Mouse (Mus musculus): Measurements from ENCODE around the gene Rbm26. TPM values are rescaled to one million over a fixed set of nuclear protein-coding genes. Genes with fewer than 3 reads are reported as not detected.

The Rbm26 gene
- polyA plus RNA-seq (2015; fragmentation: Nextera tagmentation; extraction: Ambion mirVana), result 15.2 and 15.6 TPM in 2 replicates

GRCm38 (mm10) chr14:105177238-105177693, at the start of gene Rbm26:
Gene Rbm26, minus strand, starts transcription at chr14:105177327.
- peak; percentile 95 for DNase-seq (ENCODE audit: low spot score)
- peak within 1 kb of the TSS; percentile 99 for H3K9ac ChIP-seq (ENCODE audit: low read length)
- 1% methylated on average over 28 of the region's 28 CpGs for WGBS
- H3K4me3 ChIP-seq (ENCODE audit: low read depth, low read length), result peak within 1 kb of the TSS; percentile 95
- peaks cover 6% of the 10 kb centered on the region for H3K4me1 ChIP-seq (replicated peaks; ENCODE audit: control insufficient read depth, insufficient read depth)
- peak within 1 kb of the TSS; percentile 77 for H3K4me2 ChIP-seq (replicated peaks; ENCODE audit: low read depth)
- no peaks in the 10 kb centered on the region for H3K36me3 ChIP-seq (ENCODE audit: control insufficient read depth, insufficient read depth, low read length)
- TF ChIP-seq EP300 (optimal IDR thresholded peaks at IDR 0.05), result peak; percentile 98
- no peak for TF ChIP-seq CTCF (IDR thresholded peaks at IDR 0.05; ENCODE audit: low read depth)
- no peaks in the 10 kb centered on the region for H3K27me3 ChIP-seq (ENCODE audit: control insufficient read depth, insufficient read depth, low read length)
- ATAC-seq (ENCODE audit: low FRiP score, low TSS enrichment), result peak; percentile 99
- peak within 1 kb of the TSS; percentile 93 for H3K27ac ChIP-seq (replicated peaks)
- H3K9me3 ChIP-seq (ENCODE audit: control insufficient read depth, low read length), result no peaks in the 10 kb centered on the region

- TF ChIP-seq EP300 (optimal IDR thresholded peaks at IDR 0.05), result no peak
- TF ChIP-seq CTCF (IDR thresholded peaks at IDR 0.05; ENCODE audit: low read depth), result peak; percentile 24; the same call in 1 of the 2 replicates
- DNase-seq (ENCODE audit: low spot score) (no peak), ATAC-seq (ENCODE audit: low FRiP score, low TSS enrichment) (no peak)
- 83% methylated on average over 4 of the region's 4 CpGs for WGBS
- Histone ChIP-seq H3K4me3 (ENCODE audit: low read depth, low read length) (no peak overlapping the region), H3K36me3 (ENCODE audit: control insufficient read depth, insufficient read depth, low read length) (no peaks in the 10 kb centered on the region), H3K27ac (replicated peaks) (no peak overlapping the region), H3K4me2 (replicated peaks; ENCODE audit: low read depth) (no peak overlapping the region), H3K4me1 (replicated peaks; ENCODE audit: control insufficient read depth, insufficient read depth) (no peaks in the 10 kb centered on the region), H3K27me3 (ENCODE audit: control insufficient read depth, insufficient read depth, low read length) (no peaks in the 10 kb centered on the region), H3K9me3 (ENCODE audit: control insufficient read depth, low read length) (no peaks in the 10 kb centered on the region), H3K9ac (ENCODE audit: low read length) (no peak overlapping the region)
These were observed 48.7 kb upstream of the Rbm26 start for GRCm38 (mm10) chr14:105225790-105226189.

- no peak for TF ChIP-seq CTCF (IDR thresholded peaks at IDR 0.05; ENCODE audit: low read depth)
- TF ChIP-seq EP300 (optimal IDR thresholded peaks at IDR 0.05), result no peak
- Histone ChIP-seq H3K4me3 (ENCODE audit: low read depth, low read length) (no peak overlapping the region), H3K4me1 (replicated peaks; ENCODE audit: control insufficient read depth, insufficient read depth) (no peaks in the 10 kb centered on the region), H3K27me3 (ENCODE audit: control insufficient read depth, insufficient read depth, low read length) (no peaks in the 10 kb centered on the region), H3K9ac (ENCODE audit: low read length) (no peak overlapping the region), H3K4me2 (replicated peaks; ENCODE audit: low read depth) (no peak overlapping the region), H3K27ac (replicated peaks) (no peak overlapping the region), H3K36me3 (ENCODE audit: control insufficient read depth, insufficient read depth, low read length) (no peaks in the 10 kb centered on the region), H3K9me3 (ENCODE audit: control insufficient read depth, low read length) (no peaks in the 10 kb centered on the region)
- ATAC-seq (ENCODE audit: low FRiP score, low TSS enrichment), result peak; percentile 80; the same call in 1 of the 2 replicates
- DNase-seq (ENCODE audit: low spot score), result no peak
- WGBS, result 64% methylated on average over 4 of the region's 4 CpGs
These were observed 45.1 kb upstream of the Rbm26 start for GRCm38 (mm10) chr14:105222240-105222639.

GRCm38 (mm10) chr14:105219525-105220376, 42.6 kb upstream of the Rbm26 start:
- H3K4me2 ChIP-seq (replicated peaks; ENCODE audit: low read depth), result no peak overlapping the region
- no peak for TF ChIP-seq CTCF (IDR thresholded peaks at IDR 0.05; ENCODE audit: low read depth)
- TF ChIP-seq EP300 (optimal IDR thresholded peaks at IDR 0.05), result no peak
- no peak for DNase-seq (ENCODE audit: low spot score)
- H3K27ac ChIP-seq (replicated peaks), result no peak overlapping the region
- H3K9me3 ChIP-seq (ENCODE audit: control insufficient read depth, low read length), result no peaks in the 10 kb centered on the region
- no peaks in the 10 kb centered on the region for H3K27me3 ChIP-seq (ENCODE audit: control insufficient read depth, insufficient read depth, low read length)
- H3K4me3 ChIP-seq (ENCODE audit: low read depth, low read length), result no peak overlapping the region
- ATAC-seq (ENCODE audit: low FRiP score, low TSS enrichment), result no peak
- no peaks in the 10 kb centered on the region for H3K4me1 ChIP-seq (replicated peaks; ENCODE audit: control insufficient read depth, insufficient read depth)
- H3K9ac ChIP-seq (ENCODE audit: low read length), result no peak overlapping the region
- no peaks in the 10 kb centered on the region for H3K36me3 ChIP-seq (ENCODE audit: control insufficient read depth, insufficient read depth, low read length)
- WGBS, result 36% methylated on average over 9 of the region's 9 CpGs

- TF ChIP-seq EP300 (optimal IDR thresholded peaks at IDR 0.05) (no peak), CTCF (IDR thresholded peaks at IDR 0.05; ENCODE audit: low read depth) (peak; percentile 59)
- Histone ChIP-seq H3K27me3 (ENCODE audit: control insufficient read depth, insufficient read depth, low read length) (no peaks in the 10 kb centered on the region), H3K4me1 (replicated peaks; ENCODE audit: control insufficient read depth, insufficient read depth) (no peaks in the 10 kb centered on the region), H3K4me3 (ENCODE audit: low read depth, low read length) (no peak overlapping the region), H3K36me3 (ENCODE audit: control insufficient read depth, insufficient read depth, low read length) (no peaks in the 10 kb centered on the region), H3K4me2 (replicated peaks; ENCODE audit: low read depth) (no peak overlapping the region), H3K9me3 (ENCODE audit: control insufficient read depth, low read length) (no peaks in the 10 kb centered on the region), H3K27ac (replicated peaks) (no peak overlapping the region), H3K9ac (ENCODE audit: low read length) (no peak overlapping the region)
- ATAC-seq (ENCODE audit: low FRiP score, low TSS enrichment), result no peak
- DNase-seq (ENCODE audit: low spot score), result no peak
- 52% methylated on average over 5 of the region's 5 CpGs for WGBS
These were observed 21.3 kb upstream of the Rbm26 start for GRCm38 (mm10) chr14:105198401-105198800.

GRCm38 (mm10) chr14:105194682-105195081, 17.6 kb upstream of the Rbm26 start:
- Histone ChIP-seq H3K27ac (replicated peaks) (no peak overlapping the region), H3K36me3 (ENCODE audit: control insufficient read depth, insufficient read depth, low read length) (no peaks in the 10 kb centered on the region), H3K4me1 (replicated peaks; ENCODE audit: control insufficient read depth, insufficient read depth) (no peaks in the 10 kb centered on the region), H3K4me3 (ENCODE audit: low read depth, low read length) (no peak overlapping the region), H3K9ac (ENCODE audit: low read length) (no peak overlapping the region), H3K9me3 (ENCODE audit: control insufficient read depth, low read length) (no peaks in the 10 kb centered on the region), H3K27me3 (ENCODE audit: control insufficient read depth, insufficient read depth, low read length) (no peaks in the 10 kb centered on the region), H3K4me2 (replicated peaks; ENCODE audit: low read depth) (no peak overlapping the region)
- DNase-seq (ENCODE audit: low spot score), result no peak
- ATAC-seq (ENCODE audit: low FRiP score, low TSS enrichment), result no peak
- TF ChIP-seq CTCF (IDR thresholded peaks at IDR 0.05; ENCODE audit: low read depth) (no peak), EP300 (optimal IDR thresholded peaks at IDR 0.05) (no peak)
- 53% methylated on average over 4 of the region's 4 CpGs for WGBS
